Mouse (Mus musculus) heart, adult 9 months (tissue): ENCODE data around the gene Gpr82.

Experiments used
- DNase-seq, 2 experiments: peaks; one replicate each; pipeline ENCODE4 v3.0.0; 2022; ENCODE audit warnings: low spot score in 2 of 2

Gene Gpr82

GRCm38 (mm10) chrX:13691865-13692264 lies 30.7 kb downstream of the Gpr82 start:
- no peak for DNase-seq

- no peak for DNase-seq
These were observed 39.5 kb downstream of the Gpr82 start for GRCm38 (mm10) chrX:13700681-13701080.

GRCm38 (mm10) chrX:13705051-13705450 lies 43.9 kb downstream of the Gpr82 start:
- no peak for DNase-seq

GRCm38 (mm10) chrX:13710174-13710573 lies 49.0 kb downstream of the Gpr82 start:
- DNase-seq = peak; percentile 14 to 30
